Mouse (Mus musculus): ENCODE measurements at regions not wholly inside any gene's neighbourhood (a gene's known extent, or its start where the extent isn't known, plus 50 kb on each side); places are given as distances from the start of the nearest gene placed in this dataset.

- no peak for TF ChIP-seq HCFC1 (IDR thresholded peaks at IDR 0.05; ENCODE audit: low read depth, low read length)
- TF ChIP-seq CTCF (IDR thresholded peaks at IDR 0.05 in 2 of 3, conservative IDR thresholded peaks at IDR 0.05 in 1 of 3; ENCODE audit: control insufficient read depth in 1 of 3, insufficient read depth in 1 of 3, low read depth in 2 of 3, low read length in 3 of 3, poor library complexity in 1 of 3, severe bottlenecking in 1 of 3): no peak
- TF ChIP-seq MXI1 (IDR thresholded peaks at IDR 0.05; ENCODE audit: low read depth, low read length): no peak
- TF ChIP-seq POLR2A (IDR thresholded peaks at IDR 0.05; ENCODE audit: control insufficient read depth in 1 of 2, insufficient read depth in 1 of 2, low read depth in 1 of 2, low read length in 2 of 2, poor library complexity in 1 of 2): no peak
These were observed 321.8 kb upstream of the Pitrm1 start for GRCm38 (mm10) chr13:6226087-6226643.
